Mouse (Mus musculus): ENCODE measurements around the gene Gm21119.
"Not testable (repeated sequence)": the region's sequence is repeated elsewhere in the genome, so short reads cannot be mapped to it uniquely, and the experiment has no call there.

The Gm21119 gene

DNA sequence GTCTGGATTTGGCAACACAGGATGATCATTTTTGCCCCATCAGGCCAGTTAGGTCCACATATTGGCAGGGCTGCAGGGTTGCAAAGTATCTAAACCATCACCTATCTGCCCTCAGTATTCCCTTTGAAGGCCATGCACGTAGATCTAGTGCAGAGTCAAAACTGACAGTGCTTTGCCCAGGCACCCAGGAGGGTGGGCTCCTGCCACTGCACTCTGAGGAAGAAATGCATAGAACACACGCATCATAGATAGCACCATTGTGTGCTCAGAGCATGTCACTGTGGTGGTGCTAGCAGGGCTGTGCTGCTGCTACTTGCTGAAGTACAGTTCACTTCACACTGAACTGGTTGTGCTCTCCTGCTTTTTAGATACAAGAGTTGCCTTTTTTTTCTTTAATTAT, at the start of gene Gm21119:
Gene Gm21119 (plus strand): TSS at position 301 of the 400 bp plus-strand sequence.
- DNase-seq (ENCODE audit: low spot score in 2 of 2): not testable (repeated sequence)

GRCm38 (mm10) chr8:20566753-20567152, 48.0 kb upstream of the Gm21119 start:
- not testable (repeated sequence) for DNase-seq (ENCODE audit: low spot score in 2 of 2)

DNA sequence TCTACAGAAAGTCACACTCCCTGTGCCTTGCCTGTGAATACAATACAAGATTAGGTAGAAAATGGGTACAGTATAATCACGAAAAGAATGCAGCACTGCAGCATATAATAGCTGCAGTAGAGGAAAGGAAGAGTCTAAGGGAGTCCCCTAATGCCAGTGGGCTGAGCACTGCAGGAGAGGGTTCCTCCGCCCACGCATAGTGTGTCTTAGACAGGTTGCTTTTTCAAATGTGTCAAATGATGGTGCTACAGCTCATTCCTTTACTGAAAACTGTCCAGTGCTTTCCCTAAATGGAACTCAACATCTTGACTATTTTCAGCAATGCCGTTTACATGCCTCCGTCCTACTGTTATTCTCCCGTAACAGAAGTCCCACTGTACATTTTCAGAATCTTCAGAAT, 33.6 kb upstream of the Gm21119 start:
- peak in 1 of 2 experiments; percentile 71 for DNase-seq (ENCODE audit: low spot score in 2 of 2)

DNA sequence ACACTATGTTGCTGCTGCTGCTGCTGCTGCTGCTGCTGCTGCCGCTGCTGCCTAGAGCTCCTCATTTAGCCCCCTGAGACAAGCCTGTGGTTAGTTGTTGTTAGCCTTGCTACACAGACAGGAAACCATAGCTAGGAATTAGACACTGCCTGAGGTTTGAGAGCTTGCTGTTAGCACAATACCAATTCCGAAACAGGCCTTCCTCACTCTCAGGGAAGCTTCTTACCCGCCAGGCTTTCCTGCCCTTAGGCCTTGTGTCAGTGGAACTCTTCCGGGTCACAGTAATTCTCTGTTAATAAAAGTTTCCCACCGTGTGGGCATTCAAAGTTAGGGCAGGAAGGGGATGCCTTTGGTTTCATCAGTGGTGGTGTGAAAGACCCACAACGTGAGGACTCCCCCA, 31.9 kb upstream of the Gm21119 start:
- not testable (repeated sequence) for DNase-seq (ENCODE audit: low spot score in 2 of 2)

DNA sequence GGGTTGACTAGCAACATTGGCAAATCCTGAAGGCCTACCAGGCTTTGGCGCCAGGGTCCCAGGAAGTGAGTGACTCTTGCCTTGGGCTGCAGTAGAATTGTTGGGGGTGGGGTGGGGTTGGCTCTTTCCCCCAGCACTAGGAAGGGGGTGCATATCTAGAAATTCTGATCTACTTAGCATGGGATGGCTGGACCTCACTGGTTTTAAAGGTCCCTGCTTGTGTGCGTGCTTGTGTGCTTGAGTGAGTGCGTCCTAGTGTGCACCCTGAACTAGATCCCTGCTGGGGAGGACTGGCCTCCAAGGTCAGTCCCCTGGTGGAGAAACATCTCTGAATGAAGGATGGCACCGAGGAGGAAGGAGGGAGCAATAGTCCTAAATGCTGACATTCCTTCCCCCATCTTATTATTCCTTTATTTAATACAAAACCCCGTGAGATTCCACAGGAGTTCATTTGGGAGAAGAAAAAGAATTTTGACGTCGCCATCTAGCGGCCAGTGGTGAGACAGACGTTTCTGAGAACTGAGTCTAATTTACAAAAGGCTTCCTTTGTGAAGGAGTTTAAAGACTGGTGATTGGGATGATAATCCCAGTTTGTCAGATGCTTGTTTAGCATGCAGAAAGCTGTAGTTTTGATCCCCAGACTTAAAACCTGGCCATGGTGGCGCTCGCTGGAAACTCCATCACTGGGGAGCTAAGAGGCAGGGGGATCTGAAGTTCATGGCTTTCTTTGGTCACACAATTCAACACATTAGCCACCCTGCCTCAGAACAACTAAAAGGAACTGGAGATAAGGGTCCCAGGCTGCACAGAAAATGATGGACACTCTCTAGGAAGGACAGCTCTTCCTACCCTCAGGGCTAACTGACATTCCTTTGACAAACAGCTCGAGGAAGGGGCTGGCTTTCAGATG, 26.2 kb upstream of the Gm21119 start:
- peak in 1 of 2 experiments; percentile 9 for DNase-seq (ENCODE audit: low spot score in 2 of 2)

GRCm38 (mm10) chr8:20589178-20589539, 25.6 kb upstream of the Gm21119 start:
- peak in 1 of 2 experiments; percentile 23 for DNase-seq (ENCODE audit: low spot score in 2 of 2)

DNA sequence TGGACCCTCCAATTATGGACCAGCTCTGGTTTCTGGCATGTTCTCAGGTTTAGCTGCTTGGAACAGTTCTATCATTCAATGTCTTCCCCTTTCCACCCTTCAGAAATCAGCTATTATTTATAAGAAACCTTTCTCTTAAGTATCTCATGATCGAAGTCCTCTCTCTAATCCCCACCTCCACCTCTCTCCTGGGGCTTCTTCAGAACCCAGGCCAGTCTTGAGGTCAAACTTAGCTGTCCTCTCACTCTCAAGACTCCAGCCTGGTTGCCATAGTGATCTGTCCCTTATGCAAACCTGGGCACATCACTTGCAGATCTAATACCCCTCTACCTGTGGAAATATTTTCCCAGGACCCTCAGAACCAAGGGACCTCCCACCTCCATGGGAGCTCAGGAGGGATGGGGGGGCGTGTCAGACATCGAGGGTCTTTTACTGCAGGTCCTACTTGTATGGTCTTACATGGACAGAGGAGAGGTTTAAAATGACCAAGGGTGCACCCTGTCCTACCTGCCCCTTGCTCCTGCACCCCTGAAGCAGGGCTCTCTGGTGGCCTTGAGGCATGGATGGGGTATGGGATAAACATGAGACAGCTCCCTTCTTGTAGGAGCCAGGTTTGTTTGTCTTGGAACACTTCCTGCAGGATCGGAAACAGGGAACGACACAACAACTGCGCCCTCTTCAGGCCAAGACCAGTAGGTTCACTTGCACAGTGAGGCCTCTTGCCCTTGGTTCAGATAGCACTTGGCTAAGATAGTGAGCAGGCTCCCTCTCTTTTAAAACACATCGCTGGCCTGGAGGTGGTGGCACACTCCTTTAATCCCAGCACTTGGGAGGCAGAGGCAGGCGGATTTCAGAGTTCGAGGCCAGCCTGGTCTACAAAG, 24.4 kb upstream of the Gm21119 start:
- peak in 1 of 2 experiments; percentile 48 for DNase-seq (ENCODE audit: low spot score in 2 of 2)

GRCm38 (mm10) chr8:20591002-20591401, 23.7 kb upstream of the Gm21119 start:
- DNase-seq (ENCODE audit: low spot score in 2 of 2): not testable (repeated sequence)

DNA sequence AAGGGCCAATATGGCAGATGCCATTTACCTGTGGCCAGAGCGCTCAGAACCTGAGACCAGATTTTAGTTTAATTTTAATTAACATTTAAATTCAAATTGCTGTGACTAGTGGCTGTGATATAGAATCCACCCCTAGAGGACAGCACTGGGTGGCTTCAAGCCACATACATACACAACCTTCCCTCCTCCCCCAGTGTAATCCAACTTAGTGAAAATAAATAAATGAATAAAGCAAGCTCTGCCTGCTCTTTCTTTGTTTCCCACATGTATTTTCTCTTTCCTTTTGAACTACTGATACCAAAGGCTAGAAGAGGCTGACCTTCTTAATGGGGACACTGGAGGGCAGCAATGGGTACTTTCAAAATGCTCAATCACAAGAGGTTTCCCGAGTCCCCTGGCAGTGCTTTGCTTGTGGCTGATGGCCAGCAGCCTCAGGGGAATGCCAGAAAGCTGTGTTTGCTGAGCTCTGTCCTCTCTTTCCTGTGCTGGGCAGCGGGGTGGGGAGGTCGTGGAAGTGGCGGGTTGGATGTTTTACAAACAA, 21.9 kb upstream of the Gm21119 start:
- DNase-seq (ENCODE audit: low spot score in 2 of 2): peak in 1 of 2 experiments; percentile 58

- peak in 1 of 2 experiments; percentile 70 for DNase-seq (ENCODE audit: low spot score in 2 of 2)
Observed at GRCm38 (mm10) chr8:20593841-20594240, 20.9 kb upstream of the Gm21119 start.

DNA sequence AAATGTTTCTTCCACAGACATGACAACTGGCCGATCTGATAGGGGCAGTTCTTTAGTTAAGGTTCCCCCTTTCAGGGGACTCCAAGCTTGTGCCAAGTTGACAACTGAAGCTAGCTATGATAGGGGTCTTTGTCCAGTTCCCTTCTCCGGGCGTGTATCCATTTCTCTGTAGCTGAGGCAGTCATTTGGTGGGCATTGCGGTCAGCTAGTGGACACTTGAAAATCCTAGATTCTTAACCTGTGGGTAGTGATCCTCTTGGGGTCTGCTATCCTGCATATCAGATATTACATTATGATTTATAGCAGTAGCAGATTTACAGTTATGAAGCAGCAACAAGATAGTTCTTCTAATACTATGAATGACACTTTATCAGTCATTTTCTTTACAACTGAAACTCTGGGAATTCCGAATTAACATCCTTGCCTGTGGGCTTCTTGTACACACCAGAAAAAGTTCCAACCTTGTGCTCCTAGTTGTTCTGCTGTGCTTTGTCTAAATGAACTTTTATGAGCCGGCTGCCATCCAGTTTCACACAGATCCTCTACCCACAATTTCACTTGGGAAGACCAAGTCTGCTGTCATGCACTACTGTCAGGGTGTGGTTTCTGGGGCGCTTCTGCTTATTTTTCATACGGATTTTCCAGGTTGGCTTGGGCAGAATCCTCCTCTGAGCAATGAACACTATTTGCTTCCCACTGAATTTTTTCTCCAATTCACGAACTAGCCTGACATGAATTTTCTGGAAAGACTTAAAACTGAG, 18.5 kb upstream of the Gm21119 start:
- peak in 1 of 2 experiments; percentile 4 for DNase-seq (ENCODE audit: low spot score in 2 of 2)

DNA sequence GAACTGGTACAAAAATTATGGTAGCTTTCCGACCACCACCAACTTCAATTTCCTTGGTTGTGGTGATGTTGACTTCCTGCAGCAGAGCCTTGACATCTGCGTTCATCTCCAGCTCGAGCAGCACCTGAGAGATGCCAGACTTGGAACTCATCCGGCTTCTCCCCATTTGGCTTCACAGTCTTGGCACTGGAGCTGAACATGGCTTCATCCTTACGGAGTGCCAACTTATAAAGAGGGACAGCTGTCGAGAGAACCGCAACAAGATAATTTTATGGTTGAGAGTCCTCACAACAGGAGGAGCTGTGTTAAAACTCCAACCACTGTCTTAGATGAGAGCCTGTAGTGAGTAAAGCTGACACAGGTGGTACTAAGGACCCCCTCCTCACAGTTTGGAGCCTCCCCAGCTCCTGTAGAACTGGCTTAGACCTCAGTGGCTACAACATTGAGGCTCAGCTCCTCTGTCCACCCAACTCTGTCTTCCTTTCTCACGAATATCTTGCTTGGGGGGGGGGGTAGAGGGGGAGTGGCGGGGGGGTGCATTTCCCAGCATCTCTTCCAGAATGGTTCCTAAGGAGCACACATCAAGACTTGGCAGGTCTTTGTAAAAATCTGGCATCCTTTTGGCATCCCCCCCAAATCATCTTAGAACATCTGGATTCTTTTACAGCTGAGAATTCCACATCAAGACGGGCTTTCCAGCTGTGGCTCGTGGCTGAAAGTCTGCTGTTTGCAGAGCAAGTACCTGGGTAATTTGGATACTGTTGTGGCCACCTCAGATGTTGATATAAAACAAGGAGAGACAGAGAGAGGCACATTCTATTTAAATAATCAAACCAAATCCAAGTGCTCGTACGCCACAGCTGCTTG, 17.6 kb upstream of the Gm21119 start:
- peak in 1 of 2 experiments; percentile 67 for DNase-seq (ENCODE audit: low spot score in 2 of 2)

GRCm38 (mm10) chr8:20598300-20599170, 16.2 kb upstream of the Gm21119 start:
- not testable (repeated sequence) for DNase-seq (ENCODE audit: low spot score in 2 of 2)

DNA sequence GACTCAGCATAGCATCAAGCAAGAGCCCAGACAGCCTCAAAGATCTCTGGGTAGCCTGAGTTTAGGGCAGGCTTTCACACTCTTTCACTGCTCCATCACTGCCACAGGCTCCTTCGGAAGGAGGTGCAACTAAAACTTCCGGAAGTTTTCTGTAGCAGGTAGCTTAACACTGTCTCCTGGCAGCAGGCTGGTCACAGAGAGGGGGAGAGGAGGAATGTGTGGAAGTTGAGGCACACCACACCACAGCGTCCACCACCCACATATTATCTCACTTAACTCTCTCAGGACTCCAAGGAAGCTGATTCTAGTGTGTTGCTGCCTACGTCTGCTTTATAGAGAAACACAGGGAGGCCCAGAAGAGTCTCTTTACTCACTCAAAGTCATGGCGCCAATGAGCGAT, 15.4 kb upstream of the Gm21119 start:
- DNase-seq (ENCODE audit: low spot score in 2 of 2): not testable (repeated sequence)

DNA sequence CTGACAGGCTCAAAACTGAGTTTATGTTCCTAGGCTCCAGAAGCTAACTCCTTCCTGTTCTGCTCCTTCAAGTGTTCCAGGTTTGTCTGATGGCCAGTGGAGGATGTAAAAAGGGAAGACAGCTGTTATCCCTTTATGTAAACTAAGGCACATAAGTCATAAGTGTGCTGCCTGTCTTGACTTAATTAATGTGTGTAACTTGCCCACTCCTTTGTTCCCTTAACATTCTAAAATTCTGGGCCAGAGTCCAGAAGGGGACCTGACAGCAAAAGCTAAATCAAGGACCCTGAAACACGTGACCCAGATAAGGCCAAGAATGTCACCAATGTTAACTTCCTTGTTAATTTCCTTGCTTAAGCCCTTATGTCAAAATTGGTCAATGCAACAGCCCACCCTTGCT, 3.9 kb upstream of the Gm21119 start:
- peak in 1 of 2 experiments; percentile 6 for DNase-seq (ENCODE audit: low spot score in 2 of 2)

DNA sequence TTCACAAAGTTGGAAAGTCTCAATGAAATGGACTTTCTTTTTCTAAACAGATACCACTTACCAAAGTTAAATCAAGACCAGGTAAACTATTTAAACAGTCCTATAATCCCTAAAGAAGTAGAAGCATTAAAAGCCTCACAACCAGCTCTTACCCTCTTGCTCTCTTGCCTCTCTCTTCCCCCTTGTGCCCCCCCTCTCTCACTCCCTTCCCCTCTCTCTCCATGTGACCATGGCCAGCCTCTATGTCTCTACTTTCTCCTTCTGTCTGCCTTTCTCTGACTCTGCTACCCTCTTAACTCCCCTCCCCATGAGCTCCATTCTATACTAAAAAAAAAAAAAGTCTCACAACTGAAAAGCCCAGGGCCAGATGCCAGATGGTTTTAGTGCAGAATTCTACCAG, 2.0 kb upstream of the Gm21119 start:
- not testable (repeated sequence) for DNase-seq (ENCODE audit: low spot score in 2 of 2)

DNA sequence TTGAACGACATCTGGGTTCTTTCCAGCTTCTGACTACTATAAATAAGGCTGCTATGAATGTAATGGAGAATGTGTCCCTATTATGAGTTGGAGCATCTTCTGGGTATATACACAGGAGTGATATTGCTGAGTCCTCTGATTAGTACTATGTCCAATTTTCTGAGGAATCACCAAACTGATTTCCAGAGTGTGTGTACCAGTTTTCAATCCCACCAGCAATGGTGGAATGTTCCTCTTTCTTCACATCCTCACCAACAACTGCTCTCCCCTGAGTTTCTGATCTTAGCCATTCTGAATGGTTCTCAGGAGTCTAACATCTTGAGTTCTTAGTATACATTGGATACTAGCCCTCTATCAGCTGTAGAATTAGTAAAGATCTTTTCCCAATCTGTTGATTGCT, 16.0 kb downstream of the Gm21119 start:
- peak in 1 of 2 experiments; percentile 3 for DNase-seq (ENCODE audit: low spot score in 2 of 2)

- DNase-seq (ENCODE audit: low spot score in 2 of 2): not testable (repeated sequence)
Observed at GRCm38 (mm10) chr8:20637931-20638330, 23.2 kb downstream of the Gm21119 start.

DNA sequence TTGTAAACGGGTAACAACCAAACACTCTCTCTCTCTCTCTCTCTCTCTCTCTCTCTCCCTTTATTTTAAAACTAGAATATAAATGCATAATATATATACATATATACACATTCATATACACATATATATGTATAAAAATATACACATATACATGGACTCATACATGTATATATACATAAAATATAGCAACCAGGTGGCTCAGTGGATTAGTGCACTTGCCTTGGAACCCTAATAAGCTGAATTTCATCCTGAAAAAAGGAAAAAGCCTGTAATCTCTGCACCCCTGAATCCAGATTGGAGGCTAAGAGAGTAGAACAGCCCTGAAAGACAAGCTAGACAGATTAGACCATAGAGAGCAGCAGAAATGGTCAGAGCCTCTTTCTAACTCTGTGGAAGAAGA, 28.8 kb downstream of the Gm21119 start:
- DNase-seq (ENCODE audit: low spot score in 2 of 2): peak in 1 of 2 experiments; percentile 14
